Mouse (Mus musculus): ENCODE measurements around the gene Vrtn.

Vrtn gene

DNA sequence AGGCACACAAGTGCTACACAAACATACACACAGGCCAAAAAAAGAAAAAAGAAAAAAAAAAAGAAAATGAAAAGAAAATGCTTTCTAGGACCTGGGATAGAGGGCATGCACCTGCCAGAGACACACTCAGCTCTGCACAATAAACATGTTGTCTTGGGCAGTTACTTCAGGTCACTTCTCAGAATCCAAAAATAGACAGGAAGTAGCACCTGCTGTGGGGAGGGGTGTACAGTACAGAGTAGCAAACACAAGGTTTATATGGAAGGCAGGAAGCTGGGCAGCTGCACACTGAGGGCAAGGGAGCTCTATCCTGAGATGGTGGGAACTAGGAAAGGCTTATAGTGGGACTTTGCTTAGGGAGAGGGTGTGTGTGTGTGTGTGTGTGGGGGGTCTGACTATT, 50.5 kb downstream of the Vrtn start:
- no peak for DNase-seq

GRCm38 (mm10) chr12:84692141-84692540, 51.3 kb downstream of the Vrtn start:
- no peak for DNase-seq

GRCm38 (mm10) chr12:84698319-84699081, 57.7 kb downstream of the Vrtn start, which contains the start of gene Syndig1l:
Syndig1l (minus strand) TSS chr12:84698831.
- peak; percentile 82 for DNase-seq
